Mouse (Mus musculus): ENCODE measurements around the gene Suds3. TPM values are rescaled to one million over a fixed set of nuclear protein-coding genes. Genes with fewer than 3 reads are reported as not detected.

Gene Suds3
- polyA plus RNA-seq, 1 experiment from 2014 or later = 49.1 TPM

DNA sequence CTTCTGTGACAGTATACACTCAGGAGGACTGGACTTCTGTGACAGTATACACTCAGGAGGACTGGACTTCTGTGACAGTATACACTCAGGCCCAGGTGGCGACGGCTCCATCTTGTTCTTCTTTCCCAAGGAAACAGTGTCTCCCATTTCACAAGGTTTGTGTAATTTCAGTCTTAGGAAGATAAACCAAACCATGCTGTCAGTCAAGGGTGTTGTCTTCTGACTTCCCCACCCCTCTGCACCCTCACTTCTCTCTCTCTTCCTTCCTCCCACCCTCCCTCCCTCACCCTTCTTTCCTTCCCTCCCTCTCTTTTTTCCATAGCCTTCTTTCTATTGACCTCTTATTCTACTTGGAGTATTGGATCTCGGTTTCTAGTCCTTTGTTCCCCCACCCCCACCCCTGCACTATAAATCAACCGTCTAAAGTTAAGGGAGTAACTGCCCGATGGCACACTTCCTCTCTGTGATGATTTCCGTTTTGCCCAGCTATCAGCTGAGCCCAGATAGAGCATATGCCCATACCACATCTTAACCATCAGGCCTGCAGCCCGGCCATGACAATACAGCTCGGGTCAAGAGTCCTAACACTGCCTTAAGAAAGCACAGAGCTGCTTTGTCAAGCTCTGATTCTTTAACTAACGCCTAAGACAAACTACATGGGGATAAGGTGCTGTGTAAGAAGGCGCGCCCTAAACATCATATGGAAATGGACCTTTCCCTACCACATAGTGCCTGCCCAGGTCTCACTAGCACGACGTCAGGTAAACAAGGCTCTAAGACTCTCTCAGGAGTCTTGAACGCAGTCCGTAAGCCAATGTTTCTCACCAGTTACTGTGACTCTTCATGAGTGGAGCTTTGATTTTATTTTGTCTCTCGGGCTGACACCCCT lies 33.4 kb upstream of the Suds3 start:
- Histone ChIP-seq H3K27me3 (replicated peaks) (no peaks in the 10 kb centered on the region), H3K9me3 (0 out of 2 replicates have a peak, but pooled peaks cover 5% of the 10 kb centered on the region), H3K27ac (replicated peaks) (no peak overlapping the region), H3K4me1 (peaks cover 9% of the 10 kb centered on the region; the same call in 1 of the 2 replicates), H3K4me2 (no peak overlapping the region), H3K36me3 (0 out of 2 replicates have a peak, but pooled peaks cover 3% of the 10 kb centered on the region), H3K4me3 (no peak overlapping the region), H3K9ac (no peak overlapping the region)
- 69% methylated on average over 16 of the region's 16 CpGs for WGBS
- ATAC-seq (ENCODE audit: extremely low read depth, insufficient number of reproducible peaks, low FRiP score, low TSS enrichment) = no peak

- 80% methylated on average over 16 of the region's 16 CpGs for WGBS
Observed at GRCm38 (mm10) chr5:117147187-117148095, 31.5 kb upstream of the Suds3 start.

DNA sequence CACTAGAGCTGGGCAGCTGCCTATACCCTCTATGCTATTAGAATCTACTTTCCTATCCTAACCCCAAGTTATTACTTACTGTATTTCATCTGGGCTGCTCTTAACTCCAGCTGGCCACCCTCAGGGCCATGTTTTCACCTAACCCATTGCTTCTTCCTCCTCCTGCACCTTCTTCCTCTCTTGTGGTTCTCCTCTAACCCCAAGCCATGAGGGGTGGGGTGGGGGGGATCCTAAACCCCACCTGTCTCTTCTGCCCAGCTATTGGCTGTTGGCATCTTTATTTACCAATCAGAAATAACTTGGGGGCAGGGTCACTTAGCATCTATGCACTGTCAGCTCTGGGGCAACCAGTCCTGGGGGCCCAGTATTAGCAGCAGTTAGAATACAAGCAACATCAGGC lies 30.3 kb upstream of the Suds3 start:
- no peak overlapping the region for H3K9ac ChIP-seq
- no peaks in the 10 kb centered on the region for H3K36me3 ChIP-seq
- H3K27me3 ChIP-seq (replicated peaks) = no peaks in the 10 kb centered on the region
- H3K9me3 ChIP-seq = 0 out of 2 replicates have a peak, but pooled peaks cover 5% of the 10 kb centered on the region
- no peaks in the 10 kb centered on the region for H3K4me1 ChIP-seq
- H3K27ac ChIP-seq (replicated peaks) = no peak overlapping the region
- ATAC-seq (ENCODE audit: extremely low read depth, insufficient number of reproducible peaks, low FRiP score, low TSS enrichment) = no peak
- no peak overlapping the region for H3K4me3 ChIP-seq
- no peak overlapping the region for H3K4me2 ChIP-seq

More at GRCm38 (mm10) chr5:117147187-117148095, 31.5 kb upstream of the Suds3 start:
- H3K36me3 ChIP-seq = 0 out of 2 replicates have a peak, but pooled peaks cover 3% of the 10 kb centered on the region
- H3K4me3 ChIP-seq = no peak overlapping the region
- no peak for ATAC-seq (ENCODE audit: extremely low read depth, insufficient number of reproducible peaks, low FRiP score, low TSS enrichment)
- no peaks in the 10 kb centered on the region for H3K27me3 ChIP-seq (replicated peaks)
- no peak overlapping the region for H3K9ac ChIP-seq
- H3K27ac ChIP-seq (replicated peaks) = no peak overlapping the region
- H3K9me3 ChIP-seq = 0 out of 2 replicates have a peak, but pooled peaks cover 5% of the 10 kb centered on the region
- no peaks in the 10 kb centered on the region for H3K4me1 ChIP-seq
- H3K4me2 ChIP-seq = no peak overlapping the region

- H3K36me3 ChIP-seq = no peaks in the 10 kb centered on the region
- no peak overlapping the region for H3K9ac ChIP-seq
- H3K4me3 ChIP-seq = no peak overlapping the region
- ATAC-seq (ENCODE audit: extremely low read depth, insufficient number of reproducible peaks, low FRiP score, low TSS enrichment) = no peak
- WGBS = 43% methylated on average over 9 of the region's 9 CpGs
- 0 out of 2 replicates have a peak, but pooled peaks cover 5% of the 10 kb centered on the region for H3K9me3 ChIP-seq
- peaks cover 3% of the 10 kb centered on the region; the same call in 1 of the 2 replicates for H3K4me1 ChIP-seq
- no peaks in the 10 kb centered on the region for H3K27me3 ChIP-seq (replicated peaks)
- no peak overlapping the region for H3K27ac ChIP-seq (replicated peaks)
- H3K4me2 ChIP-seq = no peak overlapping the region
Observed at GRCm38 (mm10) chr5:117143721-117144135, 27.8 kb upstream of the Suds3 start.

- no peaks in the 10 kb centered on the region for H3K9me3 ChIP-seq
- H3K27me3 ChIP-seq (replicated peaks) = no peaks in the 10 kb centered on the region
- no peak overlapping the region for H3K27ac ChIP-seq (replicated peaks)
- WGBS = 66% methylated on average over 7 of the region's 7 CpGs
- H3K36me3 ChIP-seq = no peaks in the 10 kb centered on the region
- H3K4me2 ChIP-seq = no peak overlapping the region
- H3K9ac ChIP-seq = no peak overlapping the region
- ATAC-seq (ENCODE audit: extremely low read depth, insufficient number of reproducible peaks, low FRiP score, low TSS enrichment) = no peak
- H3K4me3 ChIP-seq = no peak overlapping the region
- peaks cover 37% of the 10 kb centered on the region for H3K4me1 ChIP-seq
Observed at GRCm38 (mm10) chr5:117140374-117140773, 24.5 kb upstream of the Suds3 start.

DNA sequence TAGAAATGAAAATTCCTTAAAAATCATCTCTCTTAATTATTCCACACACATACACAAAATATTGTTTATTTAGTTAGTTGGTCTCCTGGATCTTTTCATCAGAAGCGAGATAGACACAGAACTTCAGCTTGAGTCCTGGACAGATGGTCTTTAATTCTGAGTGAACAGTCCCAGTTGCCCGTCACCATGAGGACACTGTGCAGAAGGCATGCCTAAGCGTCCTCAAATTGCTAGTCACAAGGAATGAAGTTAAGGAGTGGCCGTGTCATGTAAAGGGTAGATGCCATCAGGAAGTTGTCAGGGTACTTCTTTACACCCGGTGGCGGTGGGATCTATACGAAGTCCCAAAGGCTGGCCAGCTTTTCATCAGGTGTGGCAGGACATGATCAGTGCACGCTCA lies 23.9 kb upstream of the Suds3 start:
- Histone ChIP-seq H3K27ac (replicated peaks) (no peak overlapping the region), H3K4me1 (peaks cover 42% of the 10 kb centered on the region), H3K4me2 (no peak overlapping the region), H3K36me3 (no peaks in the 10 kb centered on the region), H3K4me3 (no peak overlapping the region), H3K27me3 (replicated peaks) (no peaks in the 10 kb centered on the region), H3K9ac (no peak overlapping the region), H3K9me3 (no peaks in the 10 kb centered on the region)
- WGBS = 69% methylated on average over 8 of the region's 8 CpGs
- no peak for ATAC-seq (ENCODE audit: extremely low read depth, insufficient number of reproducible peaks, low FRiP score, low TSS enrichment)

GRCm38 (mm10) chr5:117138295-117138988 lies 22.5 kb upstream of the Suds3 start:
- no peaks in the 10 kb centered on the region for H3K27me3 ChIP-seq (replicated peaks)
- ATAC-seq (ENCODE audit: extremely low read depth, insufficient number of reproducible peaks, low FRiP score, low TSS enrichment) = 0 out of 2 replicates have a peak, but pooled peaks have one; percentile 20
- no peaks in the 10 kb centered on the region for H3K36me3 ChIP-seq
- peak overlapping the region; percentile 61 for H3K27ac ChIP-seq (replicated peaks)
- H3K4me1 ChIP-seq = peaks cover 56% of the 10 kb centered on the region
- H3K9me3 ChIP-seq = no peaks in the 10 kb centered on the region
- WGBS = 54% methylated on average over 11 of the region's 11 CpGs
- 0 out of 2 replicates have a peak overlapping the region, but pooled peaks have one; percentile 28 for H3K4me2 ChIP-seq
- H3K4me3 ChIP-seq = no peak overlapping the region
- no peak overlapping the region for H3K9ac ChIP-seq

GRCm38 (mm10) chr5:117137594-117137993 lies 21.7 kb upstream of the Suds3 start:
- ATAC-seq (ENCODE audit: extremely low read depth, insufficient number of reproducible peaks, low FRiP score, low TSS enrichment) = no peak
- H3K4me2 ChIP-seq = peak overlapping the region; percentile 28
- H3K36me3 ChIP-seq = no peaks in the 10 kb centered on the region
- peaks cover 58% of the 10 kb centered on the region for H3K4me1 ChIP-seq
- WGBS = 65% methylated on average over 8 of the region's 8 CpGs
- no peaks in the 10 kb centered on the region for H3K9me3 ChIP-seq
- H3K4me3 ChIP-seq = no peak overlapping the region
- peak overlapping the region; percentile 61; the same call in 1 of the 2 replicates for H3K27ac ChIP-seq (replicated peaks)
- no peaks in the 10 kb centered on the region for H3K27me3 ChIP-seq (replicated peaks)
- no peak overlapping the region for H3K9ac ChIP-seq

GRCm38 (mm10) chr5:117137011-117137410 lies 21.1 kb upstream of the Suds3 start:
- Histone ChIP-seq H3K9me3 (no peaks in the 10 kb centered on the region), H3K9ac (no peak overlapping the region), H3K27me3 (replicated peaks) (no peaks in the 10 kb centered on the region), H3K27ac (replicated peaks) (0 out of 2 replicates have a peak overlapping the region, but pooled peaks have one; percentile 61), H3K4me1 (peaks cover 58% of the 10 kb centered on the region), H3K4me3 (no peak overlapping the region), H3K36me3 (no peaks in the 10 kb centered on the region), H3K4me2 (peak overlapping the region; percentile 28; the same call in 1 of the 2 replicates)
- WGBS = 57% methylated on average over 10 of the region's 10 CpGs
- no peak for ATAC-seq (ENCODE audit: extremely low read depth, insufficient number of reproducible peaks, low FRiP score, low TSS enrichment)

DNA sequence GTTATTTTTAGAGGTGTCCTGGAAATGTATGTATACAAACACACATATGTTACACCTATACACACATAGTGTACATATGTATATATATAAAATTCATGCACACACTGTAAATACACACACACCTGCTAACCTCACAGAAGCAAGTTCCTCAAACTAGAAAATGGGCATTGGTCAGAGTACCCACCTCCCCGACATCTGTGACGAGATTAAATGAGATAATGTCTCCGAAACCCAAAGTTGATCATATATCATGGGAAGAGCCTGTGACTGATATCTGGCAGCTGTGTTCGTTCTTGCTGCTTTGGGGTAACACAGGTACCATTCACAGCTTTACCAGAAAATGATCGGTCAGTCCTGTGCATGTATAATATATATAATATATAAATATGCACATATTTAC lies 20.7 kb upstream of the Suds3 start:
- H3K4me2 ChIP-seq = no peak overlapping the region; the same call in 1 of the 2 replicates
- H3K27ac ChIP-seq (replicated peaks) = 0 out of 2 replicates have a peak overlapping the region, but pooled peaks have one; percentile 12
- WGBS = 70% methylated on average over 5 of the region's 5 CpGs
- no peak overlapping the region for H3K9ac ChIP-seq
- no peaks in the 10 kb centered on the region for H3K27me3 ChIP-seq (replicated peaks)
- H3K4me3 ChIP-seq = no peak overlapping the region
- H3K9me3 ChIP-seq = no peaks in the 10 kb centered on the region
- peaks cover 58% of the 10 kb centered on the region for H3K4me1 ChIP-seq
- no peak for ATAC-seq (ENCODE audit: extremely low read depth, insufficient number of reproducible peaks, low FRiP score, low TSS enrichment)
- H3K36me3 ChIP-seq = no peaks in the 10 kb centered on the region
